Mouse (Mus musculus) T-cell, adult 66 days (primary cell): ENCODE results near the gene 3425401B19Rik. TPM values are rescaled to one million over a fixed set of nuclear protein-coding genes. Genes with fewer than 3 reads are reported as not detected.

Experiments
- total RNA-seq, 2 experiments: library from RNA; stranded (reverse); gene quantifications; 3 replicates in 1 of 2; 4 replicates in 1 of 2; pipeline ENCODE4 v1.2.4; 2023

3425401B19Rik gene
- total RNA-seq = not detected

DNA sequence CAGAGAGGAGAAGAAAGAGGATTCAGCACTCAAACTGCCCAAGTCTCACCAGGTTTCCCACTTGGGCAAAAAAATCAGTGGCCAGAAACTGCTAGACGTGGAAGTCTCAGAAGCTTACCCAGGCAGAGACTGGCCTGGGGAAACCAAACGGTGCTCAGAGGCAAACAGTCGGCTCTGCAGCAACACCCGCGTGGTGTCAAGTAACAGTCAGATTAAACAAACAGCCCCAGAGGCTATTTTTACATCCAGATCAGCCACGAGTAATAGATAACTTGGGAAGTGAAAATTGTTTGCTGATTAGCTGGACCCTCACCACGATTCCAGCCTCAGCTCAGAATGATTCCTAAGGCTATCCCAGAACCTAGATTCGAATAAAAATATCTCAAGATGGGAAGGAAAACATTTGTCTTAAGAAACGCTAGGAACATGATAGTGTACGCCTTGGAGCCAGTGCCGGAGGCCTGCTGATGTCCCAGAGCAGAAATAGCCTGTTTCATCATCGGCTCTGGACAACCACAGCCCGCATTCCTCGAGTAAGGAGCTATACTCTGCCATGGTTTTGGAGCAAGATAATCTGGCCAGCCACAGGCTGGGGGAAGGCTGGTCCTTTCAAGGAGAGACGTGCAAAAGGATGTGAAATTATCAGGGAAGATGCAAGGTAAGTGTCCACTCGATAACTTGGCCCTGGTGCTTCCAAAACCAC, at the start of gene 3425401B19Rik:
3425401B19Rik (minus strand) TSS at position 170 of the 703 bp plus-strand sequence.

Other genes starting within 250 kb of the 3425401B19Rik start
- gene Slc18a3, start 220.4 kb downstream of the 3425401B19Rik start, total RNA-seq = not detected
- not detected for gene Chat, start 219.3 kb downstream of the 3425401B19Rik start, total RNA-seq
- gene Ercc6, start 171.8 kb downstream of the 3425401B19Rik start, total RNA-seq = 10 to 100 TPM; 48.9 to 52.1 TPM
- gene Prrxl1, start 85.9 kb downstream of the 3425401B19Rik start, total RNA-seq = not detected
- gene Tmem273, start 100.7 kb upstream of the 3425401B19Rik start, total RNA-seq = 10 to 100 TPM in 1 of 2 experiments, 1 to 10 TPM in 1; 2.4 to 13.2 TPM
- gene Fam170b, start 148.7 kb upstream of the 3425401B19Rik start, total RNA-seq = not detected
- not detected for gene Vstm4, start 171.5 kb upstream of the 3425401B19Rik start, total RNA-seq